Mouse (Mus musculus) embryo, embryonic 10.5 days (tissue): ENCODE measurements at regions not wholly inside any gene's neighbourhood (a gene's known extent, or its start where the extent isn't known, plus 50 kb on each side); places are given as distances from the start of the nearest gene placed in this dataset.
"Not testable (repeated sequence)": the region's sequence is repeated elsewhere in the genome, so short reads cannot be mapped to it uniquely, and the experiment has no call there.

Source experiments
- DNase-seq: peaks from one replicate; pipeline ENCODE4 v3.0.0-alpha.2; 2015; ENCODE audit warnings: low spot score

DNA sequence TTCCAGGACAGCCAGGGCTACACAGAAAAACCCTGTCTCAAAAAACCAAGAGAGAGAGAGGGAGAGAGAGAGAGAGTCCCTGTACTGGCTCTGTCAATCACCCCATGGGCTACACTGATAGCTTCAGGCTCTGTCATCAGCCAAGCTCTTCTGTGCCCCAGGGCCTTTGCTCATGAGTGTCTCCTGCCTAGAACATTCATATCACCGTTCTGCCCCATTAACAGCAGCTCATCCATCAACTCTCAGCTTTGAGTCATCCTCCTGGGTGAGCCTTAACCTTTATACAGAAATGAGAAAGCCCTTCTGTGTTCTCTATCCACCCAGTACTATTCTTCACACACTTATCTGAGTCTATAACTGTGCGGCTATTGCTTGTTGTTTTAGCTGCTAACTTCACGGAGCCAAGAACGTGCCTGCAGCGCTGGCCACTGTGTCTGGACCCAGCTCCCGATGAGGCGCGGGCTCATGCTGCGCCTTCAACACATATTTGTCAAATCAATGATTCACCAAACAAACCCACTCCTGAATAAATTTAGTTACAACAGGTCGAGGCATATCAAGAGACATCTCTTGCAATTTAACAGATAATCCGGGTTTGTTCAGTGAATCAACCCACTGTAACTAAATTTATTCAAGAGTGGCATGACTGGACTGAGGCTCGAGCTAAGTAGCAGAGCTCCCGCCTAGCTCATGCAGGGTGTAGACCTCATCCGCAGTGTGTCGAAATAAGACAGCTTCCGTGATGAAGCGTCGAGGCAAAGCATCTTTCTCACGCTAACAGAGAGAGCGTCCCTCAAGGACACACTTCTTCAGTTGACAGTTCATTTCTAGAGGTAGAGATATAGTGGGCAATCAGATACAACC, 152.1 kb downstream of the Katnal1 start:
- DNase-seq: no peak

DNA sequence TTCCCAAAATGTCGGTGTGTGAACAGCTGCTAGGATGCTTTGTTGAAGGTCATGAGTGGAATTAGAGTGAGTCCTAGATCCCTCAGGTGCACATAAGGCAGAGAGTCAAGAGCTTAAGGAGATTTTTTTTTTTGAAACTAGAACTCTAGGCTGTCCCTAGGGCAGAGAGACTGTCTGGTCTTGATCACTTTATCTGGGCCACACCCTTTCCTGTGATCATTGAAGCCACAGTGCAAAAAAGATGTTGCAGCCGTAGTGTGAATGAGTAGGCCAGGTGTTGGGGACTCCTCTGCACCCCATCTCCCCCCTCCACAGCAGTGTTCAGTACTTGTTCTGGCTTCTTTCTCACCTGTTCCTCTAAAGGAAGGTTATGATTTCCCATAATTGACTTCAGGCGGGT, 153.9 kb downstream of the Katnal1 start:
- no peak for DNase-seq

DNA sequence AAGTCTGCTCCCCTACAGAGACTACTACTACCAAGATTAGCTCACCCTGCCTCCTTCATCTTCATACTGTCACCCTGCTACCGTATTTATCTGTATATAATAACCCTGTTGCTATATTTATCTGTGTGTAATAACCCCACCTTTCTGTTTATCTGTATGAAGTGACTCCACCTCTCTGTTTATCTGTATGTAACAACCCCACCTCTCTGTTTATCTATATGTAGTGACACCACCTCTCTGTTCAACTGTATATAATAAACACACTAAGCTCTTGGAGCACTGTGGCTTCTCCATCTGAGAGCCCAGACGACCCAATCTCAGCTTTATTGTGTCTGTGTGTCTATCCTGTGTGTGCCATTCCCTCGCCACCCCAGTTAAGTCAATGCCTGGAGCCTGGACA, 154.7 kb downstream of the Katnal1 start:
- DNase-seq: no peak

DNA sequence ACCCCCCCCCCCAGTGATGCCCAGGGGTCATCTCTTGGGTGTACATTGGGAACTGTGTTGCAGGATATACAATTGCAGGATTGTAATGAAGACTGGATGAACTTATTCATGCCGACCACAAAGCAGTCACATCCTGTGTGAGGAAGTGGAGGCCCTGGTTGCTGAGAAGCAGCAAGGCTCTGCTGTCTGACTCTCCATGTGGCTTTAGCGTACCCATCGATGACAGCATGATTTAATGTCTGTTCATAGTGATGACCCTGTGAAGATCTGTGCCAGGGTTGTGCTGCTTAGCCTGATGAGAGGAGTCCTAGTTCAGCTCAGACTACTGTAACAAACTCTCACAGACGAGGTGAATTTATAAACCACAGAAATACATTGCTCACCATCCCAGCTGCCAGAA, 159.7 kb downstream of the Katnal1 start:
- DNase-seq: no peak

DNA sequence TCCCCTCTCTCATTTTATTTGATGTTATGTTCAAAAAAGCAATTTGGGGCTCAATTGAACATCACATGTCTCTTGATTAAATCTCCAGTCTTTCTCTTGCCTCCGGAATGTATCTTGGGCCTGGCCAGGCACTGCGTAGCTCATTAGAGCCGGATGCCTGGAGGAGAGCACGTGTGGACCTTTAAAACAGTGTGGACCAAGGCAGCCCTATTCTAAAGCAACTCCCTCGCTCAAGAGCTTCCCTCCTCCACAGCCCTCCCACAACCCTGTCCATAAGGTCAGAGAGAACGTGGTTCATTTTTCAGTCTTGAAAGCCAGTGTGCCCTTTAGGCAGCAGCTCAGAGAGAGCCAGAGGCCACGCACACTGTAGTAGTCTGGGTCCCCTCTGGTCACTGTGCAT, 160.8 kb downstream of the Katnal1 start:
- DNase-seq: no peak

DNA sequence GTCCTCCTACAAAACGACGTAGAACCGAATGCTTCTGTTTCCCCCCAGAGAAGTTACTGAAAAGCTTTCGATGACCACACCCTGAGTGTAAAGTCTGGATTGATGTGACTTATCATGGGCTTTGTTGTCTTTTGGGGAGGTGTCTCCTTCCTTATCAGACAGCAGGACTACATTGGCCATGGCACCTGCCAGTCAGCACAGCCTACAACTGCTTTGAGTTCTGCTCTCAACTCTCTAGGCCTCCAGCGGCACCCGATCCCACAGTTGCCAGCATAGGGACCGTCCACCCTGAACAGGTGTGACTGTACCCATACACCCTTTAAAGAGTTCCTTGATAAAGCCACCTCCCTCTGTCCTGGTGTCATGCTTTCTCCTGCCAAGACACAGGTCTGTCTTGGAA, 163.1 kb downstream of the Katnal1 start:
- no peak for DNase-seq

DNA sequence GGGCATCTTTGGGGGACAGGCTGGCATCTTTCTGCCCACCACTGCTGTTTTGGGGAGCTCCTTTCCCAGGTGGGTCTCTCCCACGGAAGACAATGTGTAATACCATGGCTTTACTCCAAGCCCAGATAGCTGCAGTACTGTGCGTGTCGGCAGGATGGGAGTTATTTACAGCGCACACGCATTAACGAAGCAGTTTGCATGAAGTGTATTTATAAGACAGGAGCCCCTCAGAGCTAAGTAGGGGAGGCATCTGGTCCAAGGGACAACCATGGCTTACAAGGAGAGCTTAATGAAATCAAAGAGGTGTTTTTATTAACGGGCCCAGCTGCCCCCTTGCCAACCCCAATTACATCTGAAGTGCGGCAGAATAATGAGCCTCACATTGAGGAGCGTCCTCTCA, 169.0 kb downstream of the Katnal1 start:
- no peak for DNase-seq

DNA sequence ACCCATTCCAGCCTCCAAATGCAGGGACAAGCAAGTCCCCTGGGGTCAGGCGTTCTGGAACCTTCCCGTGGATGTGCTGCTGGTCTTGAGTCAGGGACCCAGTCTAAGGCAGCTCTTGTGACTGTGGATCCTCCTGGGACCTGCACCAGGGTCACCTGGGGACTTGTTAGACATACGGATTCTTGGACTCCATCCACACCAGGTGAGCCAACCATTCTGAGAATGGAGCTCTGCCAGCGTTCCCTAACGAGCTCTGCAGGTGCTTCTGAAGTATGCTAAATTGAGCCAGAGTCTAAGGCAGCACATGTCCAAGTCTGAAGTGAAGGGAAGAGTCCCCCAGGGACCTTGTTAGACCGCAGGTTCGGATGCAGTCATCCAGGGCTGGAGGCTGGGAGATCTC, 170.3 kb downstream of the Katnal1 start:
- DNase-seq: no peak

DNA sequence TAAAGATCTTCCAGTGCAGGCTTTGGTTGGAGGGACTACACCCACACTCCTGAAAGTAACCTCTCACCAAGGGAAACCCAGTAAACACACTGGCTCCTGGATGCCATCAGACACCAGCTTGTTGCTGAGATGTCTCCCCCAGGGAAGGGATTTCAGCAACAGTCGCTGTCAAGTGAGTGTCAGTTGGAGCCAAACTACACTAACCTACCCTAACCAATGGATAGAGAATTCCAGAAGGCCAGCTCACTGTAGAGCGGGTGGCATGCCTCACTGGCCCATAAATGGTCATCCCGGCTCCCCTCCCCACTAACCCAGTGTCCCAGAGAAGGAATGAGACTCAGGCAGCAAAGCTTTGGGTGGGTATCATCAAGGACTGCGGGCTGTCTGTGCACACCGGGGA, 171.4 kb downstream of the Katnal1 start:
- DNase-seq: no peak

DNA sequence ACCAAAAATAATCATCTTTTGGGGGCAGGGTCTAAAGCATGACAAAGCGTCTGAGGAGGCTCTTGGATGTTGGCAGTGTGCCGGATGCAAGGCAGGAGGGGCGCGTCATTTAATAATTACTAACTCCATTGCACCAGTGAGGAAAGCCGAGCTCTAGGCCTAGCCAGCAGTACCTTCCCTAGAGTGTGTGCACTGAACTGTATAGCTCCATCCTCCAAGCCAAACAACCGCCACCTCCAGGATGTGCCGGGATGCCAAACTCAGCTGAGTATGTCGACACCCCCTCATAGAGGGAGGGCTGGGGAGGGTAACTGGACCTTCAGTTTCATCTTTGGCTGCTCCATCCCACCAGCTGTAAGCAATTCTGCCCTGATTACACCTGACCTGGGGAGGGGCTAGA, 171.9 kb downstream of the Katnal1 start:
- no peak for DNase-seq

DNA sequence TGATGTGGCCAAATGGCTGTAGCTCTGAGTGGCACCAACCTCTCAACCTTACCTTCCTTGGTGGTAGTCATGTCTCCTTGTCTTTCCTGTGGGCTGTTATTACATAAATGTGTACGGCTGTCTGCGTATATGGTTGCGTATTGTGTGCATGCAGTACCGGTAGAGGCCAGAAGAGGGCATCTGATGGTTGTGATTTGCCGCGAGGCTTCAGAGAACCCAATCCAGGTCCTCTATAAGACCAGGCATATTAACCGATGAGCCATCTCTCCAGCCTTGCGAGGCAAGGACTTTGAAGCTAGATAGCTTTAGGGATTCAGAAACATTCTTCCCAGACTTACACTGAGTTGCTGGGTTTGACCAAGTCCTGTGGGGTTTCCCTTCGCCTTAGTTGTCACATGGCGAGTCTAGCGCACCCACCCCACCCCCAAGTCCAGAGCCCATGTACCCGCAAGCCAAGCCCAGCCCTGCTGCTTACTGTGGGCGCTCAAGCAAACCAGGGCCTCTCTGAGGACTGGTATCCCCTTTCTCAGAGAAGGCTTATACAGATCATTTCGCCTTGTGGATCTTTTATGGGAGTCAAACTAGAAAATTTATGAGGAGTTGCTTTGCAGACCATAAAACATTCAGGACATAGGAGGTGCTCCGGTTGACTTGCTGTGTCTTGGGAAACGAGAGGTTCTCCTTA, 172.7 kb downstream of the Katnal1 start:
- no peak for DNase-seq

DNA sequence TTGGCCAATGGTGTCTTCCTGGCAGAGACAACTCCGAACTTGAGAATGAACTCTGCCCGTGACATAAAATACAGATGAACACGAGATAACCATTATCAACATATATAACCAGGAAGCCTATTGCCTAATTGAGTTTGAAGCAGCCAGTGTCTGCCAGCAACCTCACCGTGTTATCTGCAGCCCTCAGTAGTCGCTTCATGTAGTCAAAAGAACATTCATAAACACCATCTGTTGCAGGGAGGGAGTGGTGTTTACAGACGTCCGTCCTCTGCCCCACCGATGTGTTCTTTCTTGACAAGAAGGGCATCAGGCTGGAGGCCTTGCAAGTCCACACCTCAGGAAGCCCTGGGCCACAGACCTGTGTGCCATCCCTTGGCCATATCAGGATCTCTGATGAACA, 173.3 kb downstream of the Katnal1 start:
- no peak for DNase-seq

DNA sequence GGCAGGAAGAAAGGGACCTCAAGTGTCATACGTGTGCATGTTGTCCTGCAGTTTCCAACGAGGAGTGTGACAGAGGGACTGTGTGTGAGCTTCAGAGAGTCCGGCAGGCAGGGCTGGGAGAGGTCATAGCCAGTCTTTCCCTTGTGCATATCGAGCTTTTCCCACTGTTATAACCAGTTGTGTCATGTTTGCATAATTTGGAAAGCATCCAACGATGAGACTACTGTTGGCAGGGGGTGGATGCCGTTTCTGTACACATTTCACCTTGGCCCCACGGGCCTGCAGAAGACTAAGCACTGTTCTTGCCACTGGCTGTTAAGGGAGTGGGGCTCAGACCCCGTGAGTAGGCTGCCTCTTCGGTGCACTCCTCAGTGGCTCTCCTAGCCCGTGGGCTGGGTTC, 174.2 kb downstream of the Katnal1 start:
- DNase-seq: no peak

DNA sequence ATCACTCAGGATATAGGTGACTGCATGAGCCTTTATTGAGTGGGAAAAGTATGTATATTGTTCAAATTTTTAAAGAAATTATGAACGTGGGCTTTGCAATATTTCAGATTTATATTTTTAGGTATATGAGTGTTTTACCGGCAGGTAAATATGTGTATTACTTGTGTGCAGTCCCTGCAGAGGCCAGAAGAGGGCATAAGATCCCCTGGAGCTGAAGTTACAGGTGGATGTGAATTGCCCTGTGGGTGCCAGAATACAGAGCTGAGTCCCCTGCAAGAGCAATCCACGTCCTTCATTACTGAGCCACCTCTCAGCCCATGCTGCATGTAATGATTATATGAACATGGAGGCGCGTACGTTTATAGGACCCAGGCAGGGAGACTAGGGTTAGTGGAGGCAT, 174.8 kb downstream of the Katnal1 start:
- no peak for DNase-seq

DNA sequence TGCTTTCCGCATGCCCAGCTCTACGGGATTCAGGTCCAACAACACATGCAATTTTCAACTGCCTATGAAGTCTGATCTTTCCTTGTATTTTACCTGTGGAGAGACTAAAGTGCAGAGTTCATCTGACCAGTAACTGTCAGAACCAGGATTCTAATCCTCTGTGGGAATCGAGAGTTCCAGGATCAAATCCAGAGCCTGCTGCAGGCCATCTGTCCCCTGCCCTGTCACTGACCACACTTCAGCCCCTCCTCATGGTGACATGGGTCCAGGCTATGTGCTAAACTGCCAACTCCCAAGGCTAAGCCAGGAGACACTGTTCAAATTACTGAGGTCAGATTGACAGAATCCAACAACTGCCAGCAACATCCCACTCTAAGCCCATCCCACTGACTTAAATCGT, 175.7 kb downstream of the Katnal1 start:
- no peak for DNase-seq

DNA sequence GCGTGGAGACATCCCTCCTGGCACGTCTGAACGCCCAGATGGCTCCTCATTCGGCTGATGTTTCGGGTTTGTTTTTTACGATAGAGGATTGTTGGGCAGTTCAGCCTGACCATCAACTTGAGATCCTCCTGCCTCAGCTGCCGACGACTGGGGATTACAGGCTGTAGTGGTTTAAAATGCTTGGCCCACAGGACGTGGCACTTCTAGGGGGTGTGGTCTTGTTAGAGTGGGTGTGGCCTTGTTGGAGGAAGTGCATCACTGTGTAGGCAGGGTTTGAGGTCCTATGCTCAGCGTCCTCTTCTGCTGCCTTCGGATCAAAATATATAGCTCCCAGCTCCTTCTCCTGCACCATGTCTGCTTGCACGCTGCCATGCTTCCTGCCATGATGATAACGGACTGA, 177.1 kb downstream of the Katnal1 start:
- DNase-seq: no peak

DNA sequence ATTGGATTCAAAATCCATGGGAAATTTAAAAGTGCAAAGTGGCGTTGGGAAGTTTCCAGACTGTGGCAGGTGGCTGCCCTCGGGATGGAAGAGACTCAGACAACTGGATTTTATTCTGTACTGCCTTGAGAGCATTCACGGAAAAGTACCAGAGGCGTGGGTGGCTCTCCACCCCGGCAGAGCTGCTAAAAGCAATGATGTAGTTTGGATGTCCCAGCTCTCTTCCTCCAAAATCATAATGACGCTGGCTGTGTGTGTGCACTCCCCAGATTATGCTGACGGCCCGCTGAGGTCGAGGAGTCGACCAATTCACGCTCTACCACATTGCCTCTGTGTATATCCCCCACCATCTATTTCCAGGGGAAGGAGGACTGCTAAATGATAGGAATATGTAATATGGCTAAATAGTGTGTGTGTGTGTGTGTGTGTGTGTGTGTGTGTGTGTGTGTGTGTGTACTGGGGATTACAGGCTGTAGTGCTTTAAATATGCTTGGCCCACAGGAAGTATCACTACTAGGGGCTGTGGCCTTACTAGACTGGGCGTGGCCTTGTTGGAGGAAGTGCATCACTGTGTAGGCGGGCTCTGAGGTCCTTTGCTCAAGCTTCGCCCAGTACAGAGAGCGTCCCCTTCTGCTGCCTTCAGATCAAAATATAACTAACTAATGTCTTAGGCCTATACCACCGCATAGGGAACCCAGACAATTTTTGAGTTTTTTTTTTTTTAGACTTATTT, 179.0 kb downstream of the Katnal1 start:
- DNase-seq: no peak

DNA sequence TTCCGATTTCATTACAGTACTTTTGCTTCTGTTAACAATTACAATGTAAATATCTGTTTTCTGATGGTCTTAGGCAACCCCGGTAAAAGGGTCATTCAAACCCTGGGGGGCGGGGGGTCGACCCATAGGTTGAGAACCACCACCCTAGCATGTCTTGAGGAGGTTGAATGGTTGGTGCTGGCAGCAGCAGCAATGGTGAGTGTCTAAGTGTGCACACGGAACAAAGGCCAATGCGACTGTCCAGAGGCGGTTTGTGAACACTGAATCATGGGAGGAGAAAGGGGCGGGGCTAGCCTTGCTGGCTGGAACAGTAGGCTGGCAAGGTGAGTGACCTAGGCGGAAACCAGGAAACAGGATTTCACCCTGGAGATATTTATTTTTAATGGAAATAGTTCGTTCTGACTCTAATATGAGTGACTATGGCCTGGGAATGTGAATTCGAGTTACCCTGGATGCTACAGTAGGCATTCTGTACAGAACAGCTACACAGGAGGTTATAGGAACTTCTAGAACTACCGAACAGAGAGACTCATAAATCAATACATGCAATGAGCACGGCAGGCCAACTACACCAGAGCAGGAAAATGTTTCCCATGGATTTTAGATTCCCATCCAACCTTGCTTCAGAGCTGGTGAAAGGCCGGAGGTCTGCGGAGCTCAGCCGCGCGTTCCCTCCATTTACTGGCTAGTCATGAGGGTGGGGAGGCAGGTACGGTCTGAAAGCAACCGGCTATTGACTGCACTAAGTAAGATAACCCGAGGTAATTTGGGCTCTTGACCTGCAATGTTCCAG, 181.0 kb downstream of the Katnal1 start:
- no peak for DNase-seq

DNA sequence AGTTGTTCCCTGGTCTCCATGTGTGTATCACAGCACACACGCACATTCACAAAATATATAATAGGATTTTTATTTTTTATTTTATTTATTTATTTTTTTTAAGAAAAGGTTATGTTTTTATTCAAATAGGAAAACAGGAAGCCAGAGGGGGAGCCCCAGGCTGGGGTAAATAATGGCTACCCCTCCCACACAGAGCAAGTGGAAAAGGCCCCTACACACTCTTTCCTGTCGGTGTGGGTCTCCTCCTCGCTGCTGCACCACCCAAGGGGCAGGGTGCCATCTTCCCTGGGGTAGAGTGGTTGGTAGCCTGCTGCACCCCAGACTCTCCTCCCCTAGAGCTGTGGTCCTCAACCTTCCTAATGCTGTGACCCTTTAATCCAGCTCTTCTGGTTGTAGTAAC, 181.6 kb downstream of the Katnal1 start:
- DNase-seq: no peak

DNA sequence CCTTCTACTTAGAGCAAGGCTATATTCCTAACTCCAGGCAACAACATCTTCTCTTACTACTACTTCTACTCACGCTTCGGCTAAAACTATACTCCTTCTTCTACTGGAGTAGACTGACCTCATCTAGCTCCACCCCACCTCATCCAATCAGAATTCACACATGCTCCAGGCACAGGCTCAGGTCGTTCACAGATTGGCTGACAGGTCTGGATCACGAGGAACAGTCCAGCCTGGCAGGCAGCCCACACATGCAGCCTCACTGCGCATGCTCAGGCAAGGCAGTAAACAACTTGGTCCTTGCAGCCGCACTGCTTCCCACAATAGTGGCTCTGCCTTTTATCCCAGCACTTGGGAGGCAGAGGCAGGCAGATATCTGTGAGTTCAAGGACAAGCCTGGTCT, 182.4 kb downstream of the Katnal1 start:
- DNase-seq: not testable (repeated sequence)

DNA sequence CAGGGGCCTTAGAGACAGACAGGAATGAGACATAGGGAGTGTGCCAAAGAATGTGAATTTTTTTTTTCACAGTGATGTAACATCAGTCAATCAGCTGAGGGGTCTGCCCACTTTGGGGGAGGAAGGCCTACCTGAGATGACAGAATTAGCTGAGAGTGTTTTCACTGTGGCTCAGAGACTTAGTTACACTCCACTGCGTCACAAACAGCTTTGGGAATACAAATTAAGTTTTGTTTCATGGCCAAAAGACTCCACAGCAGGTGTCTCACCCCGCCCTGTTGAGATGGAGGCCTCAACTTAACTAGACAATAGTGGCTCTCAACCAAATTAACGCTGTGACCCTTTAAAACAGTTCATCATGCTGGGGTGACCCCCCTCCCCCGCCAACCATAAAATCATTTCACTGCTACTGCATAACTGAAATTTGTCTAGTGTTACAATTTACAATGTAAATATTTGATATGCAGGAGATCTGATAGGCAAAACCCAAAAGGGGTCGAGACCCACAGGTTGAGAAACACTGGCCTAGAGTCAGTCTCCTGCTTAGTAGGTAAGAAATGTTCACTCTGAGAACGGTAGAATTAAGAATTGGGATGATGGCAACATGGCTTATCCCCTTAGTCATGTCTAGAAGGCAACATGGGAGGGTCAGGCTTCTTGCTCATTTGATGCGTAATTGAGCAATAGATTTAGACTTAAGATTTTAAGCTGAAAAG, 184.3 kb downstream of the Katnal1 start:
- DNase-seq: no peak
